Mouse (Mus musculus) hindbrain, embryonic 15.5 days (tissue): Measurements from ENCODE around the gene Umps. TPM values are rescaled to one million over a fixed set of nuclear protein-coding genes. Genes with fewer than 3 reads are reported as not detected.

Experiments used
- ATAC-seq: fragments of 200-750 bp; cut with Nextera tagmentation; 2 replicates; pipeline ENCODE4 v1.8.0; 2017; ENCODE audit warnings: low read depth, moderate number of reproducible peaks, moderate TSS enrichment; ENCODE audit not compliant: low FRiP score
- H3K27ac ChIP-seq: fragments of 300-500 bp; sonication (generic); replicated peaks from 2 replicates; pipeline ENCODE4 v1.5.1; 2015; ENCODE audit warnings: mild to moderate bottlenecking, inconsistent platforms
- H3K27me3 ChIP-seq: fragments of 300-500 bp; sonication (generic); 2 replicates; pipeline ENCODE4 v1.6.1; 2015; ENCODE audit warnings: control low read depth, inconsistent platforms
- H3K36me3 ChIP-seq: fragments of 300-500 bp; sonication (generic); 2 replicates; pipeline ENCODE4 v1.6.1; 2015; ENCODE audit warnings: control low read depth, inconsistent platforms
- H3K4me1 ChIP-seq: fragments of 300-500 bp; sonication (generic); replicated peaks from 2 replicates; pipeline ENCODE4 v1.6.1; 2015; ENCODE audit warnings: control low read depth, inconsistent platforms
- H3K4me2 ChIP-seq: fragments of 300-500 bp; sonication (generic); 2 replicates; pipeline ENCODE4 v1.6.1; 2015; ENCODE audit warnings: moderate library complexity, mild to moderate bottlenecking, inconsistent platforms
- H3K4me3 ChIP-seq: fragments of 300-500 bp; sonication (generic); 2 replicates; pipeline ENCODE4 v1.5.1; 2015; ENCODE audit warnings: mild to moderate bottlenecking, inconsistent platforms
- H3K9ac ChIP-seq: fragments of 300-500 bp; sonication (generic); 2 replicates; pipeline ENCODE4 v1.6.1; 2015; ENCODE audit warnings: inconsistent platforms
- H3K9me3 ChIP-seq: fragments of 300-500 bp; sonication (generic); 2 replicates; pipeline ENCODE4 v1.6.1; 2016; ENCODE audit warnings: control low read depth, inconsistent platforms
- WGBS: fragments of 180-500 bp; shearing (Covaris S2); methylation state at CpG from one replicate; pipeline ENCODE4 v1.1.7; 2015; 5-methylcytosine and 5-hydroxymethylcytosine counted together
- polyA plus RNA-seq: library from polyadenylated mRNA; unstranded; fragments of >200 nt; fragmentation: Nextera tagmentation; extraction: Ambion mirVana; gene quantifications from 2 replicates; pipeline ENCODE4 v1.2.1, GENCODE M21; 2015

Gene Umps
- polyA plus RNA-seq, 1 experiment from 2014 or later, result 25.9 TPM

GRCm38 (mm10) chr16:33923001-33923316 lies 43.9 kb downstream of the Umps start:
- Histone ChIP-seq H3K9ac (no peak overlapping the region), H3K27me3 (no peaks in the 10 kb centered on the region), H3K4me3 (no peak overlapping the region), H3K27ac (no peak overlapping the region), H3K4me2 (no peak overlapping the region), H3K9me3 (no peaks in the 10 kb centered on the region), H3K4me1 (peaks cover 6% of the 10 kb centered on the region; the same call in 1 of the 2 replicates), H3K36me3 (no peaks in the 10 kb centered on the region)
- WGBS, result 69% methylated on average over 5 of the region's 5 CpGs
- no peak for ATAC-seq

- H3K27me3 ChIP-seq, result no peaks in the 10 kb centered on the region
- no peak overlapping the region for H3K4me3 ChIP-seq
- peak; percentile 80 for ATAC-seq
- no peaks in the 10 kb centered on the region for H3K9me3 ChIP-seq
- H3K27ac ChIP-seq, result peak overlapping the region; percentile 30; the same call in 1 of the 2 replicates
- H3K4me2 ChIP-seq, result 0 out of 2 replicates have a peak overlapping the region, but pooled peaks have one; percentile 16
- H3K36me3 ChIP-seq, result no peaks in the 10 kb centered on the region
- H3K9ac ChIP-seq, result no peak overlapping the region
- WGBS, result 46% methylated on average over 18 of the region's 18 CpGs
- peaks cover 9% of the 10 kb centered on the region; the same call in 1 of the 2 replicates for H3K4me1 ChIP-seq
Observed at GRCm38 (mm10) chr16:33922111-33923000, 44.5 kb downstream of the Umps start.

GRCm38 (mm10) chr16:33921514-33921913 lies 45.3 kb downstream of the Umps start:
- Histone ChIP-seq H3K9me3 (no peaks in the 10 kb centered on the region), H3K27ac (peak overlapping the region; percentile 30; the same call in 1 of the 2 replicates), H3K36me3 (no peaks in the 10 kb centered on the region), H3K4me3 (no peak overlapping the region), H3K27me3 (no peaks in the 10 kb centered on the region), H3K4me1 (peaks cover 16% of the 10 kb centered on the region; the same call in 1 of the 2 replicates), H3K9ac (no peak overlapping the region), H3K4me2 (no peak overlapping the region)
- 91% methylated on average over 5 of the region's 5 CpGs for WGBS
- ATAC-seq, result no peak

GRCm38 (mm10) chr16:33917926-33918325 lies 48.9 kb downstream of the Umps start:
- Histone ChIP-seq H3K9me3 (no peaks in the 10 kb centered on the region), H3K27ac (no peak overlapping the region), H3K4me3 (no peak overlapping the region), H3K36me3 (no peaks in the 10 kb centered on the region), H3K9ac (no peak overlapping the region), H3K4me1 (peaks cover 16% of the 10 kb centered on the region; the same call in 1 of the 2 replicates), H3K4me2 (no peak overlapping the region), H3K27me3 (no peaks in the 10 kb centered on the region)
- ATAC-seq, result no peak
- 89% methylated on average over 5 of the region's 5 CpGs for WGBS

- H3K4me3 ChIP-seq, result no peak overlapping the region
- H3K9me3 ChIP-seq, result no peaks in the 10 kb centered on the region
- no peaks in the 10 kb centered on the region for H3K27me3 ChIP-seq
- H3K4me2 ChIP-seq, result no peak overlapping the region
- ATAC-seq, result no peak
- peaks cover 15% of the 10 kb centered on the region; the same call in 1 of the 2 replicates for H3K4me1 ChIP-seq
- no peaks in the 10 kb centered on the region for H3K36me3 ChIP-seq
- WGBS, result 60% methylated on average over 5 of the region's 5 CpGs
- H3K9ac ChIP-seq, result no peak overlapping the region
- peak overlapping the region; percentile 48; the same call in 1 of the 2 replicates for H3K27ac ChIP-seq
Observed at GRCm38 (mm10) chr16:33917390-33917789, 49.4 kb downstream of the Umps start.

GRCm38 (mm10) chr16:33916473-33917251 lies 50.2 kb downstream of the Umps start:
- H3K4me2 ChIP-seq, result no peak overlapping the region
- H3K27ac ChIP-seq, result peak overlapping the region; percentile 48; the same call in 1 of the 2 replicates
- H3K4me1 ChIP-seq, result peaks cover 10% of the 10 kb centered on the region; the same call in 1 of the 2 replicates
- H3K9me3 ChIP-seq, result no peaks in the 10 kb centered on the region
- 55% methylated on average over 12 of the region's 12 CpGs for WGBS
- ATAC-seq, result peak; percentile 82
- H3K9ac ChIP-seq, result no peak overlapping the region
- no peaks in the 10 kb centered on the region for H3K36me3 ChIP-seq
- no peak overlapping the region for H3K4me3 ChIP-seq
- H3K27me3 ChIP-seq, result no peaks in the 10 kb centered on the region

GRCm38 (mm10) chr16:33914997-33915396 lies 51.8 kb downstream of the Umps start:
- H3K9me3 ChIP-seq, result no peaks in the 10 kb centered on the region
- H3K9ac ChIP-seq, result no peak overlapping the region
- H3K4me1 ChIP-seq, result peaks cover 10% of the 10 kb centered on the region; the same call in 1 of the 2 replicates
- H3K4me3 ChIP-seq, result no peak overlapping the region
- no peaks in the 10 kb centered on the region for H3K27me3 ChIP-seq
- H3K27ac ChIP-seq, result no peak overlapping the region
- H3K4me2 ChIP-seq, result no peak overlapping the region
- WGBS, result 70% methylated on average over 4 of the region's 4 CpGs
- ATAC-seq, result no peak
- no peaks in the 10 kb centered on the region for H3K36me3 ChIP-seq

GRCm38 (mm10) chr16:33908239-33908638 lies 58.6 kb downstream of the Umps start:
- no peak overlapping the region for H3K9ac ChIP-seq
- 31% methylated on average over 4 of the region's 4 CpGs for WGBS
- ATAC-seq, result no peak

More at GRCm38 (mm10) chr16:33908239-33908638, 58.6 kb downstream of the Umps start:
- H3K4me2 ChIP-seq, result no peak overlapping the region
- no peaks in the 10 kb centered on the region for H3K27me3 ChIP-seq
- no peaks in the 10 kb centered on the region for H3K36me3 ChIP-seq
- H3K27ac ChIP-seq, result no peak overlapping the region
- H3K4me1 ChIP-seq, result 0 out of 2 replicates have a peak, but pooled peaks cover 4% of the 10 kb centered on the region
- no peaks in the 10 kb centered on the region for H3K9me3 ChIP-seq
- H3K4me3 ChIP-seq, result no peak overlapping the region

Other genes with a start within 250 kb of the Umps start
- 0.05 TPM in 1 of 2 replicates, not detected in the other for gene Muc13, start 173.0 kb downstream of the Umps start, polyA plus RNA-seq
- gene Itgb5, start 137.4 kb downstream of the Umps start, polyA plus RNA-seq, result 21.3 and 22.7 TPM in 2 replicates